Mouse (Mus musculus): ENCODE measurements around the gene Dusp10.

- no peak for TF ChIP-seq CTCF (conservative IDR thresholded peaks at IDR 0.05; ENCODE audit: low read length)
- TF ChIP-seq POU5F1 (IDR thresholded peaks at IDR 0.05; ENCODE audit: borderline replicate concordance, low read length): no peak
Measured at GRCm38 (mm10) chr1:184041778-184042573, 28.9 kb downstream of the Dusp10 start.
